Mouse (Mus musculus) heart, postnatal 36 days (tissue): ENCODE measurements around the gene Pdzd3. TPM values are rescaled to one million over a fixed set of nuclear protein-coding genes. Genes with fewer than 3 reads are reported as not detected.
"Not testable (repeated sequence)": the region's sequence is repeated elsewhere in the genome, so short reads cannot be mapped to it uniquely, and the experiment has no call there.

Experiments used
- DNase-seq, 2 experiments: peaks; one replicate each; pipeline ENCODE4 v3.0.0; 2021 to 2022
- intact Hi-C: fragments of 180-260 bp; cut with DNase I; formaldehyde crosslinking; loops from one replicate; pipeline ENCODE4 v1.15.1; 2025
- total RNA-seq, 2 experiments: library from RNA; stranded (reverse); gene quantifications; 2 replicates each; pipeline ENCODE4 v1.2.3; 2021

Pdzd3 gene
- 1 to 10 TPM; 3.5 to 4.3 TPM for total RNA-seq

- no peak for DNase-seq
- intact Hi-C loops, result no loop called here
Measured at GRCm38 (mm10) chr9:44251314-44251713, at the start of gene Pdzd3. TSS of gene Pdzd3 (minus strand) at chr9:44251471.

- DNase-seq, intact Hi-C loops: not testable (repeated sequence)
Measured at GRCm38 (mm10) chr9:44300001-44300400, 48.7 kb upstream of the Pdzd3 start.

- DNase-seq, result peak in 1 of 2 experiments; percentile 45
- intact Hi-C loops, result loop anchor here (2.0 to 5.0 kb wide), 2 partner anchors 45 to 62 kb away; no protein-coding TSS in a partner anchor
Measured at GRCm38 (mm10) chr9:44292490-44292889, 41.2 kb upstream of the Pdzd3 start.

GRCm38 (mm10) chr9:44288959-44289291, 37.7 kb upstream of the Pdzd3 start:
- intact Hi-C loops, result no loop called here
- DNase-seq, result no peak

- peak; percentile 22 to 24 for DNase-seq
- intact Hi-C loops, result no loop called here
Measured at GRCm38 (mm10) chr9:44288076-44288958, 37.0 kb upstream of the Pdzd3 start, which contains the start of gene Abcg4. TSS of gene Abcg4 (minus strand) at chr9:44288615.

GRCm38 (mm10) chr9:44287401-44288075, 36.3 kb upstream of the Pdzd3 start:
- no peak for DNase-seq
- intact Hi-C loops, result no loop called here

GRCm38 (mm10) chr9:44287003-44287400, 35.7 kb upstream of the Pdzd3 start:
- DNase-seq, result no peak
- intact Hi-C loops, result no loop called here

GRCm38 (mm10) chr9:44286256-44286850, 35.1 kb upstream of the Pdzd3 start:
- DNase-seq, result no peak
- intact Hi-C loops, result no loop called here

- DNase-seq, result no peak
- intact Hi-C loops, result no loop called here
Measured at GRCm38 (mm10) chr9:44283183-44283582, 31.9 kb upstream of the Pdzd3 start.

GRCm38 (mm10) chr9:44269973-44270372, 18.7 kb upstream of the Pdzd3 start:
- no peak for DNase-seq
- intact Hi-C loops, result loop anchor here (2.0 kb wide), 1 partner anchor 31 kb away; no protein-coding TSS in a partner anchor

- peak; percentile 45 for DNase-seq
- intact Hi-C loops, result loop anchor here (2.0 kb wide), 1 partner anchor 30 kb away; no protein-coding TSS in a partner anchor
Measured at GRCm38 (mm10) chr9:44269077-44269476, 17.8 kb upstream of the Pdzd3 start.

GRCm38 (mm10) chr9:44268432-44268831, 17.2 kb upstream of the Pdzd3 start, which contains the start of gene Nlrx1:
TSS of gene Nlrx1 (minus strand) at chr9:44268599.
- intact Hi-C loops, result loop anchor here (2.0 kb wide), 1 partner anchor 30 kb away; no protein-coding TSS in a partner anchor
- no peak for DNase-seq

GRCm38 (mm10) chr9:44268027-44268360, 16.7 kb upstream of the Pdzd3 start:
- peak; percentile 91 to 92 for DNase-seq
- intact Hi-C loops, result loop anchor here (2.0 kb wide), 1 partner anchor 29 kb away; no protein-coding TSS in a partner anchor

- peak; percentile 32 to 49 for DNase-seq
- intact Hi-C loops, result loop anchor here (2.0 kb wide), 1 partner anchor 29 kb away; no protein-coding TSS in a partner anchor
Measured at GRCm38 (mm10) chr9:44267319-44268026, 16.2 kb upstream of the Pdzd3 start.

GRCm38 (mm10) chr9:44266478-44267226, 15.4 kb upstream of the Pdzd3 start:
- DNase-seq, result no peak
- intact Hi-C loops, result no loop called here

GRCm38 (mm10) chr9:44261388-44261787, 10.1 kb upstream of the Pdzd3 start:
- no peak for DNase-seq
- intact Hi-C loops, result no loop called here

- DNase-seq, result no peak
- intact Hi-C loops, result no loop called here
Measured at GRCm38 (mm10) chr9:44259014-44259413, 7.7 kb upstream of the Pdzd3 start.

- no peak for DNase-seq
- intact Hi-C loops, result no loop called here
Measured at GRCm38 (mm10) chr9:44256213-44256612, 4.9 kb upstream of the Pdzd3 start.

GRCm38 (mm10) chr9:44255136-44255521, 3.9 kb upstream of the Pdzd3 start:
- intact Hi-C loops, result no loop called here

More at GRCm38 (mm10) chr9:44255136-44255521, 3.9 kb upstream of the Pdzd3 start:
- no peak for DNase-seq
